Mouse (Mus musculus): ENCODE results near the gene Krt10. TPM values are rescaled to one million over a fixed set of nuclear protein-coding genes. Genes with fewer than 3 reads are reported as not detected.

The Krt10 gene
- total RNA-seq, 2 experiments from 2014 or later: 10.6 to 11.7 TPM

DNA sequence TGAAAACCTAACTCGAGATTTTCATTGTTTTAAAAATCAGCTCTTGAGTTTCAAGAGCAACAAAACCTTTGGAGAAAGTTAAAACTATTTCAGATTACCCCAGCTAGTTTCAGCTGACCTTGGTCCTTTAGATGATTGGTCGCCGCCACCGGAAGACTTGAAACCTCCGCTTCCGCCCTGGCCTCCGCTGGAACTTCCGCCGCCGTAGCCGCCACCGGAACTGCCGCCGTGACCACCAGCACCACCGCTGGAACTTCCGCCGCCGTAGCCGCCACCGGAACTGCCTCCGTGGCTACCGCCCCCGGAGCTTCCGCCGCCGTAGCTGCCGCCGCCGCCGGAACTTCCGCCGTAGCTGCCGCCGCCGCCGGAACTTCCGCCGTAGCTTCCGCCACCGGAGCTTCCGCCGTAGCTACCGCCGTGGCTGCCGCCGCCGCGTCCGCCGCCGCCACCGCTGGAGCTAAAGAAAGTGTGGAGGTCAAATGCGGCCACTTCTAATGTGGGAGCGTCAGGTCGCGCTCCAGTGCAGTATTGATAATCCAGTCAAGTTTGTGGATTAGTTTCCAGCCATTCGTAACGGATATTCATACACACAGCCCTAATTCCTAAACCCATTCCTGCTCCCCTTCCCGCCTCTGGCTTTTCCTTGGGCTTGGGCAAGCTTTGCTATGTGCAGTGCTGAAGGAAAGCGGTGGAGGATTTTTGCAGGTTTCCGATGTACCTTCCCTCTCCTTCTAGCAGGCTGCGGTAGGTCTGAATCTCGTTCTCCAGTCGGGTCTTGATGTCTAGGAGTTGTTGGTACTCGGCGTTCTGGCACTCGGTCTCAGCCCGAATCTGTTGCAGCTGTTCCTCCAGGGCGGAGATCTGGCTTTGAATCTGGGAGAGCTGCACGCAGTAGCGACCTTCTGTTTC is 3.1 kb downstream of the Krt10 start:
- peak; percentile 88 to 93 for DNase-seq (ENCODE audit: low spot score in 2 of 2)
- intact Hi-C loops (cut with DNase I): loop anchor here (10.0 kb wide), 2 partner anchors 189 to 619 kb away; no protein-coding TSS in a partner anchor

DNA sequence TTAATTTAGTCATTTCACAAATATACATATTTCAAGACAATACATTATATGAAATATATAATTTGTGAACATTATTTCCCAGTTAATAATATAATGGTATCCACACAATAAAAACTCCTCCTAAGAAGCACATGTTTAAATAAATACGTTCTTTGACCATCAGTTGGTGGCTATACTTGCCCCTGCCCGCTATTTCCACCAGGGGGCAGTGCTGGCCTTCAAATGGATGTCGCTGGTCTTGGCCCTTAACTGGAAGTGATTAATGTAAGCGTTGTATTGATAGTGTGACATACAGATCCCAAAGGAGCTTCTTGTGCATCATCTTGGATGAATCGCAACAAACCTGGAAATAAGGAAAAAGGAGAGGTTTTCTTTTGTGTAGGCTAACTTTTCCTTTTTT is 9.6 kb downstream of the Krt10 start:
- intact Hi-C loops (cut with DNase I): loop anchor here (1.0 to 2.0 kb wide), 3 partner anchors 84 to 917 kb away; no protein-coding TSS in a partner anchor
- peak; percentile 73 to 83 for DNase-seq (ENCODE audit: low spot score in 2 of 2)

DNA sequence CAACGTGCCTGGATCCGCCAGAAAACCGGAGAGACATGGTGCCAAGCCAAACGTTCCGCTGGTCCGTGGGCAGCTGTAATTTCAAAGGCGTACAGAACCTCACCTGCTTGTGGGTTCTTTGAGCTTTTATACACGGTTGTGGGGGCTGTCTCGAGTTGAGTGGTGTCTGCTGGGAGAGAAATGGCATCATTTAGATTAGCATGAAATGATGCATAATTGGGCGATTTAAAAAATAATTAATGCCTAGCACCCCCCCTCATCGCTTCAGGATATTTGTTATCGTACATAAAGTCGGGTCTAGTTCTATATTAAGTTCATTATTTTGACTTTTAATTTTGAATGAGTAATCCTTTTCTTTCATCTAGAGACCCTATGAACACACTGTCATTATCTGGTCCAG is 14.4 kb downstream of the Krt10 start, which contains the start of gene Krt28:
Gene Krt28 (minus strand): TSS at position 101 of the 400 bp plus-strand sequence.
- DNase-seq (ENCODE audit: low spot score in 2 of 2): no peak
- intact Hi-C loops (cut with DNase I): no loop called here

DNA sequence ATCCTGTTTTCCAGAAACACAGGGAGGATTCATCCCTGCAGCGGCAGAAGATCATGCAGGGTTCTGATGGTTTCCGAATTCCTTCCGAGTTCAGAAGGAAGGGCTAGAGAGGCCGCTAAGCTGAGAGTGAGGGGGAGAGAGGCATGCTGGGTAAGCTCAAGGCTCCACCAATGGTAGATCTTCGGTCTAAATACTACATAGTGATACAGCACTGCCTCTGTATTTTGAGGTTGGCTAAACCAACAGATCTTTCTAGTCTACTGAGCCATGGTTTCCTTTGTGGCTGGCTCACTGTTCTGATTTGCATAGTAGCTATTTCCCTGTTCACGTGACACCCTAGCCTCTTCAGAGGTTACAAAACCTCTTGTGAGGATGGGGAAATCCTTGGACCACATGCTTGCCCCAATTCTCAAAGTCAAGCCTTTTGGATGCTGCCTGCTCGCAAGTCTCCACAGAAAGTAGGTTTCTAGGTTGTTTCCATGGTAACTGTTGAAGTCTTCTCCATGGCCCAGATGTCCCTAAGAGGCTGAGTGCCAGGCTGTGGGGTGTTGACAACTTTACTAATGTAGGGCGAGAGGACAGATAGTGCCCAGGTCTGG is 19.2 kb downstream of the Krt10 start:
- peak; percentile 48 to 88 for DNase-seq (ENCODE audit: low spot score in 2 of 2)
- intact Hi-C loops (cut with DNase I): loop anchor here (10.0 kb wide), 1 partner anchor 185 kb away; no protein-coding TSS in a partner anchor

DNA sequence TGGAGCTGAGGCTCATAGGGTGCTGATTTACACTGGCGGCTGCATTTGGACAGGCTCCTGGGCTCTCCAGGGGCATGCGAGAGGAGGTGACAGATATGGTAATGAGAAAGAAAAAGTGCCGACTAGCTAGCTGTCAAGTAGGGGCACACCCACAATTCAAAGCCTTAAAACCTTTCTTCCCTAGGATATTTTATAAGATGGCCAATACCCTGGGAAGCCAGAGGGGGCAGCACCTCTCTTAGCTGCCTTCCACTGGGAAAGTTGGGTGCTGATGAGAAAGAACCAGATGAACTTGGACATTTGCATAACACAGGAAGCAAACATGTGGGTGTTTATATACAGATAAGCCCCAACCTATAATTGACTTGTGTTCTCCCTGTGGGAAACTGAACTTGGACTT is 19.9 kb downstream of the Krt10 start:
- DNase-seq (ENCODE audit: low spot score in 2 of 2): no peak
- intact Hi-C loops (cut with DNase I): loop anchor here (10.0 kb wide), 1 partner anchor 184 kb away; no protein-coding TSS in a partner anchor

GRCm38 (mm10) chr11:99366791-99367190 is 22.4 kb downstream of the Krt10 start:
- no peak for DNase-seq (ENCODE audit: low spot score in 2 of 2)
- intact Hi-C loops (cut with DNase I): loop anchor here (10.0 kb wide), 1 partner anchor 182 kb away; no protein-coding TSS in a partner anchor

GRCm38 (mm10) chr11:99364412-99364811 is 24.8 kb downstream of the Krt10 start:
- DNase-seq (ENCODE audit: low spot score in 2 of 2): peak; percentile 43 to 65

GRCm38 (mm10) chr11:99361423-99361822 is 27.7 kb downstream of the Krt10 start:
- DNase-seq (ENCODE audit: low spot score in 2 of 2): no peak
- intact Hi-C loops (cut with DNase I): loop anchor here (10.0 kb wide), 1 partner anchor 177 kb away; no protein-coding TSS in a partner anchor

More at GRCm38 (mm10) chr11:99364412-99364811, 24.8 kb downstream of the Krt10 start:
- intact Hi-C loops (cut with DNase I): loop anchor here (2.0 to 10.0 kb wide), 2 partner anchors 54 to 180 kb away; no protein-coding TSS in a partner anchor

DNA sequence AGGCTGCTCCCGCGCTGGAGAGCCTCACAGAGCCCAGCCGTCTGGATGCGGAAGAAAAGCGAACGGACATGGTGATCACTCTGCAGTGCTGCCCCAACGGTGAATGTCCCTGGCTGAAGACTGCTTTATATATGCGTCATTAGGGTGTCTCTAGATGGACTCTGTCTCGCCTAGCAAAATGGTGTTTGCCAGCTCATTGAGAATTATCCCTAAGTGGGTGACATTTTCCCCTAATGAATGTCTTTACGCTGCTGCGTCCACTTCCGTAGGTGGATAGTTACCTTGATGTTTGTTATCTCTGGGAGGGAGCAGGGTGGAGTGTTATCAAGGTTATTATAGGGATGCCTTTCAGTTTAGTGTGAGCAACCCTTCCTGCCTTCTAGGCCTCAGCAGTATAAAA is 38.2 kb downstream of the Krt10 start, which contains the start of gene Krt27:
Gene Krt27 (minus strand): TSS at position 101 of the 400 bp plus-strand sequence.
- intact Hi-C loops (cut with DNase I): no loop called here
- no peak for DNase-seq (ENCODE audit: low spot score in 2 of 2)

DNA sequence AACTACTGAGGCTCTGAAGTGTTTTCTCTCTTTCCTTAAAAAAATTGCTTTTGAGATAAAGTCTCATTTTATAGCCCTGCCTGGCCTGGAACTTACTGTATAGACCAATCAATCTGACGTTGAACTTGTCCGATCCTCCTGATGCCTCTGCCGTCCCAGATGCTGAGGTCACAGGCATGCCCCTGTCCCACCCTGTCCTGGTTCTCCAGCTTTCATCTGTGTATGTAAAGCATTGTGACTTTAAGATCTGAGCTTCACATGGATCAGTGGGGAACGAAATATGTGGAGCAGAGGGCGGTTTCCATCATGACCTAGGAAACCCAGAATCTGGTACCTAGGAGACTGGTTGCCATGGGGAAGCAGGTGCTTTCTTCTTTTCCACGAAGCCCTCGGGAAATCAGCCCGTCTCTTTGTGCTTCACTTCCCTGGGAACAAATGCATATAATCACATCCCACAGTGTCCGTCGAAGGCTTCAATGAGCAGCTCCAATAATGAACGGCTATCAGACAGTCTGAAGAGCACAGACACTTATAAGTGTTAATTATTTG is 49.8 kb downstream of the Krt10 start:
- DNase-seq (ENCODE audit: low spot score in 2 of 2): no peak

DNA sequence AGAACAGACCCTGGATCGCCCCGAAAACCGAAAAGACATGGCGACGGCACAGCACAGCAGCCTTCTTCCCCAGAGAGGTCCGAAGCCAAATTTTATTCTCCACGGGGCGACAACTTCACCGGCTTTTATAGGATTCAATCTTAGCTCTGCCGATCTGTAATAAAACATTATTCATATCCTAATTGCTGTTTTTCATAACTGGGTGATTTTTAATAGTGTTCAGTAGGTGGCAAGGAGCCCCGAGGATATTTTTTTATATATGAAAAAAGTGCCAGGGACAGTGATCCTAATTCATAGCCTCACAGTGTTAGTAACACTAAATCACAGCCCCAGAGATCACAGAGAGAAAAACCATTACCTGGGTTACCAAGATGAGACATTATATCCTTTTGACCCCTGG is 51.3 kb downstream of the Krt10 start, which contains the start of gene Krt26:
Gene Krt26 (minus strand): TSS at position 101 of the 400 bp plus-strand sequence.
- no peak for DNase-seq (ENCODE audit: low spot score in 2 of 2)
- intact Hi-C loops (cut with DNase I): no loop called here

More for the DNA sequence above, 49.8 kb downstream of the Krt10 start:
- intact Hi-C loops (cut with DNase I): no loop called here

Other genes with a start within 250 kb of the Krt10 start
- gene Ccr7, start 234.3 kb downstream of the Krt10 start, total RNA-seq (2021): under 1 TPM in 1 of 2 experiments, not detected in 1; 0.16 TPM
- 10 to 100 TPM; 56.0 to 59.7 TPM for gene Smarce1, start 158.3 kb downstream of the Krt10 start, total RNA-seq (2021)
- 10 to 100 TPM; 26.3 to 27.0 TPM for gene Krt222, start 145.3 kb downstream of the Krt10 start, total RNA-seq (2021)
- not detected for gene Krt24, start 104.1 kb downstream of the Krt10 start, total RNA-seq (2021)
- not detected for gene Krt25, start 66.4 kb downstream of the Krt10 start, total RNA-seq (2021)
- gene Krt26, start 51.4 kb downstream of the Krt10 start, total RNA-seq (2021): not detected
- gene Krt27, start 38.3 kb downstream of the Krt10 start, total RNA-seq (2021): not detected
- under 1 TPM in 1 of 2 experiments, not detected in 1; 0.34 TPM for gene Krt28, start 14.5 kb downstream of the Krt10 start, total RNA-seq (2021)
- 10 to 100 TPM; 10.3 TPM for gene Krt12, start 32.9 kb upstream of the Krt10 start, total RNA-seq (2021)
- not detected for gene Krt20, start 48.8 kb upstream of the Krt10 start, total RNA-seq (2021)
- not detected for gene Krt23, start 103.8 kb upstream of the Krt10 start, total RNA-seq (2021)
- gene Krt39, start 132.0 kb upstream of the Krt10 start, total RNA-seq (2021): not detected
- gene Krt40, start 153.8 kb upstream of the Krt10 start, total RNA-seq (2021): not detected
- gene Krtap3-3, start 161.5 kb upstream of the Krt10 start, total RNA-seq (2021): not detected
- not detected for gene Krtap3-2, start 167.5 kb upstream of the Krt10 start, total RNA-seq (2021)
- gene Gm11939, start 170.1 kb upstream of the Krt10 start, total RNA-seq (2021): not detected
- not detected for gene Krtap3-1, start 177.3 kb upstream of the Krt10 start, total RNA-seq (2021)
- not detected for gene Krtap1-5, start 191.7 kb upstream of the Krt10 start, total RNA-seq (2021)
- gene Krtap1-4, start 194.3 kb upstream of the Krt10 start, total RNA-seq (2021): not detected
- not detected for gene Krtap1-3, start 202.0 kb upstream of the Krt10 start, total RNA-seq (2021)
- gene Krtap9-3, start 208.7 kb upstream of the Krt10 start, total RNA-seq (2021): not detected
- gene Gm11938, start 213.9 kb upstream of the Krt10 start, total RNA-seq (2021): not detected
- gene Gm11937, start 220.8 kb upstream of the Krt10 start, total RNA-seq (2021): not detected
- not detected for gene Krtap2-4, start 225.5 kb upstream of the Krt10 start, total RNA-seq (2021)
- gene Gm11562, start 231.1 kb upstream of the Krt10 start, total RNA-seq (2021): not detected
- not detected for gene Krtap4-1, start 238.9 kb upstream of the Krt10 start, total RNA-seq (2021)
- gene Krtap4-2, start 245.7 kb upstream of the Krt10 start, total RNA-seq (2021): not detected